Mouse (Mus musculus) forebrain, embryonic 13.5 days (tissue): ENCODE data around the gene Dhcr24. TPM values are rescaled to one million over a fixed set of nuclear protein-coding genes. Genes with fewer than 3 reads are reported as not detected.
A peak's percentile ranks its signal among the peaks of the same experiment; 100 is the strongest.

Experiments used
- ATAC-seq: fragments of 200-750 bp; cut with Nextera tagmentation; 2 replicates; pipeline ENCODE4 v1.8.0; 2017
- H3K27ac ChIP-seq: fragments of 300-500 bp; sonication (generic); 2 replicates; pipeline ENCODE4 v1.5.1; 2015; ENCODE audit warnings: inconsistent platforms, mild to moderate bottlenecking, moderate library complexity
- H3K27me3 ChIP-seq: fragments of 300-500 bp; sonication (generic); 2 replicates; pipeline ENCODE4 v1.6.1; 2015; ENCODE audit warnings: mild to moderate bottlenecking, inconsistent platforms
- H3K36me3 ChIP-seq: fragments of 300-500 bp; sonication (generic); 2 replicates; pipeline ENCODE4 v1.6.1; 2015; ENCODE audit warnings: mild to moderate bottlenecking, inconsistent platforms; ENCODE audit not compliant: poor library complexity, severe bottlenecking
- H3K4me1 ChIP-seq: fragments of 300-500 bp; sonication (generic); 2 replicates; pipeline ENCODE4 v1.6.1; 2015; ENCODE audit warnings: inconsistent platforms
- H3K4me2 ChIP-seq: fragments of 300-500 bp; sonication (generic); 2 replicates; pipeline ENCODE4 v1.6.1; 2015; ENCODE audit warnings: inconsistent platforms, mild to moderate bottlenecking, moderate library complexity
- H3K4me3 ChIP-seq: fragments of 300-500 bp; sonication (generic); 2 replicates; pipeline ENCODE4 v1.5.1; 2015; ENCODE audit warnings: mild to moderate bottlenecking, inconsistent platforms
- H3K9ac ChIP-seq: fragments of 300-500 bp; sonication (generic); 2 replicates; pipeline ENCODE4 v1.6.1; 2015; ENCODE audit warnings: mild to moderate bottlenecking, inconsistent platforms
- H3K9me3 ChIP-seq: fragments of 300-500 bp; sonication (generic); replicated peaks from 2 replicates; pipeline ENCODE4 v1.6.1; 2016; ENCODE audit warnings: inconsistent platforms
- WGBS: fragments of 180-500 bp; shearing (Covaris S2); methylation state at CpG from one replicate; pipeline ENCODE4 v1.1.7; 2015; 5-methylcytosine and 5-hydroxymethylcytosine counted together
- polyA plus RNA-seq: library from polyadenylated mRNA; unstranded; fragments of >200 nt; fragmentation: Nextera tagmentation; extraction: Ambion mirVana; gene quantifications from 2 replicates; pipeline ENCODE4 v1.2.1, GENCODE M21; 2015

Dhcr24 gene
- polyA plus RNA-seq, 1 experiment from 2014 or later: 6.5 TPM

GRCm38 (mm10) chr4:106590871-106591270, 30.0 kb downstream of the Dhcr24 start:
- WGBS: 89% methylated on average over 9 of the region's 9 CpGs
- no peak overlapping the region for H3K9ac ChIP-seq
- no peaks in the 10 kb centered on the region for H3K4me1 ChIP-seq
- H3K4me3 ChIP-seq: no peak overlapping the region
- peaks cover 54% of the 10 kb centered on the region for H3K36me3 ChIP-seq
- no peaks in the 10 kb centered on the region for H3K27me3 ChIP-seq
- H3K9me3 ChIP-seq: no peaks in the 10 kb centered on the region
- ATAC-seq: no peak
- H3K27ac ChIP-seq: no peak overlapping the region
- no peak overlapping the region for H3K4me2 ChIP-seq

- 63% methylated on average over 7 of the region's 7 CpGs for WGBS
- no peaks in the 10 kb centered on the region for H3K9me3 ChIP-seq
Measured at GRCm38 (mm10) chr4:106593636-106594035, 32.8 kb downstream of the Dhcr24 start.

GRCm38 (mm10) chr4:106596200-106596599, 35.4 kb downstream of the Dhcr24 start:
- H3K36me3 ChIP-seq: 0 out of 2 replicates have a peak, but pooled peaks cover 2% of the 10 kb centered on the region
- no peak overlapping the region for H3K4me2 ChIP-seq
- no peaks in the 10 kb centered on the region for H3K4me1 ChIP-seq
- H3K9me3 ChIP-seq: no peaks in the 10 kb centered on the region
- H3K4me3 ChIP-seq: no peak overlapping the region
- H3K27me3 ChIP-seq: no peaks in the 10 kb centered on the region
- no peak overlapping the region for H3K27ac ChIP-seq
- no peak overlapping the region for H3K9ac ChIP-seq
- no peak for ATAC-seq
- WGBS: 62% methylated on average over 3 of the region's 3 CpGs

More at GRCm38 (mm10) chr4:106593636-106594035, 32.8 kb downstream of the Dhcr24 start:
- no peak overlapping the region for H3K4me2 ChIP-seq
- H3K9ac ChIP-seq: no peak overlapping the region
- no peak overlapping the region for H3K4me3 ChIP-seq
- no peak for ATAC-seq
- no peak overlapping the region for H3K27ac ChIP-seq
- H3K27me3 ChIP-seq: no peaks in the 10 kb centered on the region
- H3K4me1 ChIP-seq: no peaks in the 10 kb centered on the region
- peaks cover 27% of the 10 kb centered on the region for H3K36me3 ChIP-seq

GRCm38 (mm10) chr4:106597055-106597454, 36.2 kb downstream of the Dhcr24 start:
- no peak for ATAC-seq
- H3K4me3 ChIP-seq: no peak overlapping the region
- no peaks in the 10 kb centered on the region for H3K27me3 ChIP-seq
- no peak overlapping the region for H3K9ac ChIP-seq
- H3K27ac ChIP-seq: no peak overlapping the region
- H3K4me2 ChIP-seq: no peak overlapping the region
- WGBS: 88% methylated on average over 9 of the region's 9 CpGs
- H3K4me1 ChIP-seq: no peaks in the 10 kb centered on the region
- no peaks in the 10 kb centered on the region for H3K36me3 ChIP-seq
- H3K9me3 ChIP-seq: no peaks in the 10 kb centered on the region

GRCm38 (mm10) chr4:106597741-106598140, 36.9 kb downstream of the Dhcr24 start:
- no peak overlapping the region for H3K27ac ChIP-seq
- no peak for ATAC-seq
- no peaks in the 10 kb centered on the region for H3K9me3 ChIP-seq
- no peaks in the 10 kb centered on the region for H3K27me3 ChIP-seq
- H3K4me1 ChIP-seq: no peaks in the 10 kb centered on the region
- no peaks in the 10 kb centered on the region for H3K36me3 ChIP-seq
- H3K4me3 ChIP-seq: no peak overlapping the region
- H3K9ac ChIP-seq: no peak overlapping the region
- H3K4me2 ChIP-seq: no peak overlapping the region
- 85% methylated on average over 4 of the region's 4 CpGs for WGBS

- Histone ChIP-seq H3K9me3 (no peaks in the 10 kb centered on the region), H3K4me2 (no peak overlapping the region), H3K4me1 (no peaks in the 10 kb centered on the region), H3K4me3 (no peak overlapping the region), H3K36me3 (no peaks in the 10 kb centered on the region), H3K27ac (no peak overlapping the region), H3K9ac (no peak overlapping the region), H3K27me3 (no peaks in the 10 kb centered on the region)
- ATAC-seq: no peak
- WGBS: 36% methylated on average over 1 of the region's 1 CpGs
Measured at GRCm38 (mm10) chr4:106599415-106599814, 38.6 kb downstream of the Dhcr24 start.

- no peak overlapping the region for H3K4me2 ChIP-seq
- WGBS: 92% methylated on average over 4 of the region's 4 CpGs
- no peak overlapping the region for H3K9ac ChIP-seq
- H3K27me3 ChIP-seq: no peaks in the 10 kb centered on the region
- H3K27ac ChIP-seq: no peak overlapping the region
- no peaks in the 10 kb centered on the region for H3K9me3 ChIP-seq
- H3K36me3 ChIP-seq: no peaks in the 10 kb centered on the region
- no peak overlapping the region for H3K4me3 ChIP-seq
- ATAC-seq: no peak
- H3K4me1 ChIP-seq: no peaks in the 10 kb centered on the region
Measured at GRCm38 (mm10) chr4:106600770-106601169, 39.9 kb downstream of the Dhcr24 start.

GRCm38 (mm10) chr4:106606639-106607554, 46.1 kb downstream of the Dhcr24 start:
- Histone ChIP-seq H3K9me3 (no peaks in the 10 kb centered on the region), H3K4me1 (0 out of 2 replicates have a peak, but pooled peaks cover 6% of the 10 kb centered on the region), H3K4me3 (peak overlapping the region; percentile 19; the same call in 1 of the 2 replicates), H3K27ac (no peak overlapping the region), H3K9ac (peak overlapping the region; percentile 52; the same call in 1 of the 2 replicates), H3K4me2 (peak overlapping the region; percentile 45), H3K36me3 (no peaks in the 10 kb centered on the region), H3K27me3 (no peaks in the 10 kb centered on the region)
- 43% methylated on average over 18 of the region's 18 CpGs for WGBS
- peak; percentile 96 for ATAC-seq

GRCm38 (mm10) chr4:106607905-106608304, 47.1 kb downstream of the Dhcr24 start:
- Histone ChIP-seq H3K27ac (no peak overlapping the region), H3K9me3 (no peaks in the 10 kb centered on the region), H3K4me1 (0 out of 2 replicates have a peak, but pooled peaks cover 6% of the 10 kb centered on the region), H3K4me2 (no peak overlapping the region), H3K36me3 (no peaks in the 10 kb centered on the region), H3K4me3 (no peak overlapping the region), H3K27me3 (no peaks in the 10 kb centered on the region), H3K9ac (no peak overlapping the region)
- 100% methylated on average over 1 of the region's 1 CpGs for WGBS
- no peak for ATAC-seq

- Histone ChIP-seq H3K9me3 (no peaks in the 10 kb centered on the region), H3K4me3 (no peak overlapping the region), H3K4me1 (peaks cover 9% of the 10 kb centered on the region), H3K36me3 (no peaks in the 10 kb centered on the region), H3K9ac (no peak overlapping the region), H3K27me3 (peaks cover 14% of the 10 kb centered on the region; the same call in 1 of the 2 replicates), H3K4me2 (no peak overlapping the region), H3K27ac (no peak overlapping the region)
- ATAC-seq: no peak
- 86% methylated on average over 8 of the region's 8 CpGs for WGBS
Measured at GRCm38 (mm10) chr4:106613105-106613504, 52.3 kb downstream of the Dhcr24 start.

GRCm38 (mm10) chr4:106613560-106613959, 52.7 kb downstream of the Dhcr24 start:
- no peak for ATAC-seq
- Histone ChIP-seq H3K27ac (no peak overlapping the region), H3K36me3 (no peaks in the 10 kb centered on the region), H3K4me3 (no peak overlapping the region), H3K27me3 (peaks cover 14% of the 10 kb centered on the region; the same call in 1 of the 2 replicates), H3K9ac (no peak overlapping the region), H3K9me3 (no peaks in the 10 kb centered on the region), H3K4me2 (no peak overlapping the region), H3K4me1 (peaks cover 9% of the 10 kb centered on the region)
- WGBS: 68% methylated on average over 3 of the region's 3 CpGs

GRCm38 (mm10) chr4:106614180-106614797, 53.5 kb downstream of the Dhcr24 start:
- Histone ChIP-seq H3K9ac (no peak overlapping the region; the same call in 1 of the 2 replicates), H3K4me2 (no peak overlapping the region), H3K4me1 (peaks cover 9% of the 10 kb centered on the region), H3K27ac (no peak overlapping the region), H3K36me3 (no peaks in the 10 kb centered on the region), H3K4me3 (no peak overlapping the region), H3K27me3 (peaks cover 14% of the 10 kb centered on the region; the same call in 1 of the 2 replicates), H3K9me3 (no peaks in the 10 kb centered on the region)
- ATAC-seq: peak; percentile 88
- 41% methylated on average over 7 of the region's 7 CpGs for WGBS
